Mouse (Mus musculus): ENCODE results near the gene Gm2174. TPM values are rescaled to one million over a fixed set of nuclear protein-coding genes. Genes with fewer than 3 reads are reported as not detected.
A peak's percentile ranks its signal among the peaks of the same experiment; 100 is the strongest.

Gene Gm2174
- 1.3 and 1.4 TPM in 2 replicates for polyA plus RNA-seq (2015; fragmentation: Nextera tagmentation; extraction: Ambion mirVana)

DNA sequence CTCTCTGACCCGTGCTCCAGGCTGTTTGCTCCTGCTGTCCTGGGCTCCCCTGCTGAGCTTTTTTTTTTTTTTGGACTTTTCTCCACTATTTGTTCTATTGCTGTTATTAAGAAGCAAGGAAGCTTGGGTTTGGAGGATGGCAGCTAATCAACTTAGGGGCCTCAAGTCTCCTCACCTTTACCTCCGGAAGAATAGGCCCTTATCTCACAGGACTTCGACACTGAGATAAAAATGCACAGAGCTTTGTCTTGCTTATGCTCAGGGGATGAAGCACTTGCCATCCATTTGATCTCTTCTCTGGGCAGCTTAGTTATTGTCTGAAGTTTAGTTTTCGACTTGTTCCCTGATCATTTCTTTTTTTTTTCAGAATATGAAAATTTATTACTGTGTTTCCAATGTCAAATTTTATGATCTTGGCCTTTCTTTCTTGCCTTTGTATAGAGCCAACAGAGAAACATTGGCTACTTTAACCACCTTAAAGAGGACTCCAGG lies at the start of gene Gm2174:
Gm2174 (plus strand) TSS at position 442 of the 492 bp plus-strand sequence.
- no peaks in the 10 kb centered on the region for H3K36me3 ChIP-seq (ENCODE audit: control insufficient read depth, insufficient read depth, low read length)
- no peaks in the 10 kb centered on the region for H3K27me3 ChIP-seq (ENCODE audit: control insufficient read depth, insufficient read depth, low read length)
- H3K27ac ChIP-seq (replicated peaks), result no peak within 1 kb of the TSS
- no peak for TF ChIP-seq CTCF (IDR thresholded peaks at IDR 0.05; ENCODE audit: low read depth)
- no peak for TF ChIP-seq EP300 (optimal IDR thresholded peaks at IDR 0.05)
- H3K9me3 ChIP-seq (ENCODE audit: control insufficient read depth, low read length), result no peaks in the 10 kb centered on the region
- ATAC-seq (ENCODE audit: low FRiP score, low TSS enrichment) (no peak), DNase-seq (ENCODE audit: low spot score) (no peak)
- H3K4me1 ChIP-seq (replicated peaks; ENCODE audit: control insufficient read depth, insufficient read depth), result no peaks in the 10 kb centered on the region
- H3K4me3 ChIP-seq (ENCODE audit: low read depth, low read length), result no peak within 1 kb of the TSS
- no peak within 1 kb of the TSS for H3K4me2 ChIP-seq (replicated peaks; ENCODE audit: low read depth)
- H3K9ac ChIP-seq (ENCODE audit: low read length), result no peak within 1 kb of the TSS
- WGBS, result 67% methylated on average over 4 of the region's 4 CpGs

DNA sequence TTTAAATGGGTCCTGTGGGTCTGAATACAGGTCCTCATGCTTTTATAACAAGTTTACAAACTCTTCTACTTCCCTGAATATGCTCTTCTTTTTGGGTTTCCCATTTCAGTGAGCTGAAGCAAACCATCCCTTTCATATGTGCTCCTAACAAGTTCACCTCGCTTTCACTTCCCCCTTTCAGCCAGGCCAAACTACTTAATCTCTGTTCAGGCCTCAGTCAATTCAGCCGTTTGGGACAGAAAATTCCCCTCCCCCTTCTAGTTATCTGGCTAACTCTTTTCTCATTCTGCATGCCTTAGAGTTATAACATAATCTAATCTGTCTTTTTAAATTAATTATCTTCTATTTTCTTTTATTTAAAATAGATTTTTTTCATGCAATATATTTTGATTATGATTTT lies 43.1 kb upstream of the Gm2174 start:
- Histone ChIP-seq H3K4me3 (ENCODE audit: low read depth, low read length) (no peak overlapping the region), H3K27ac (replicated peaks) (no peak overlapping the region), H3K36me3 (ENCODE audit: control insufficient read depth, insufficient read depth, low read length) (no peaks in the 10 kb centered on the region), H3K9me3 (ENCODE audit: control insufficient read depth, low read length) (no peaks in the 10 kb centered on the region), H3K4me2 (replicated peaks; ENCODE audit: low read depth) (no peak overlapping the region), H3K9ac (ENCODE audit: low read length) (no peak overlapping the region), H3K4me1 (replicated peaks; ENCODE audit: control insufficient read depth, insufficient read depth) (no peaks in the 10 kb centered on the region), H3K27me3 (ENCODE audit: control insufficient read depth, insufficient read depth, low read length) (no peaks in the 10 kb centered on the region)
- 34% methylated on average over 2 of the region's 2 CpGs for WGBS
- ATAC-seq (ENCODE audit: low FRiP score, low TSS enrichment), result no peak
- no peak for DNase-seq (ENCODE audit: low spot score)
- TF ChIP-seq EP300 (optimal IDR thresholded peaks at IDR 0.05) (no peak), CTCF (IDR thresholded peaks at IDR 0.05; ENCODE audit: low read depth) (no peak)

DNA sequence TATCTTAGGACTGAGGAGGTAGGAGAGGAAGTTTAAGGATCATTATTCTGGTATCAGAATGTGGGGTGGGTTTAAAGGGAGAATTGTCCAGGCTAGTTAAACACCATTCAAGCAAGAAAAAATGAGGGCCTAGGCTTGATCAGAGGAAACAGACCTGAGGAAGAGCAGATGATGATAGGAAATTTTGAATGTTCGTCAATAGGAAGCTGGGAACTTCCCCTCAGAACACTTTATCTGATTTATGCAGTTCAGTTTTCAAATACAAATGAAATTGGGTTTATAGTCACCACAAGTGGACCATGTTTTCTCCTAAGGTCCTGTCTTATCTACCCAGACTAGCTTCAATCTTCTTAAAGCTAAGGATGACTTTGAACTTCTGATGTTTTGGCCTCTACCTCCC lies 42.3 kb upstream of the Gm2174 start:
- no peaks in the 10 kb centered on the region for H3K9me3 ChIP-seq (ENCODE audit: control insufficient read depth, low read length)
- H3K4me1 ChIP-seq (replicated peaks; ENCODE audit: control insufficient read depth, insufficient read depth), result no peaks in the 10 kb centered on the region
- H3K36me3 ChIP-seq (ENCODE audit: control insufficient read depth, insufficient read depth, low read length), result no peaks in the 10 kb centered on the region
- DNase-seq (ENCODE audit: low spot score) (no peak), ATAC-seq (ENCODE audit: low FRiP score, low TSS enrichment) (no peak)
- H3K4me2 ChIP-seq (replicated peaks; ENCODE audit: low read depth), result no peak overlapping the region
- no peak overlapping the region for H3K4me3 ChIP-seq (ENCODE audit: low read depth, low read length)
- no peak overlapping the region for H3K27ac ChIP-seq (replicated peaks)
- H3K27me3 ChIP-seq (ENCODE audit: control insufficient read depth, insufficient read depth, low read length), result no peaks in the 10 kb centered on the region
- no peak overlapping the region for H3K9ac ChIP-seq (ENCODE audit: low read length)
- TF ChIP-seq EP300 (optimal IDR thresholded peaks at IDR 0.05), result no peak
- no peak for TF ChIP-seq CTCF (IDR thresholded peaks at IDR 0.05; ENCODE audit: low read depth)
- 67% methylated on average over 1 of the region's 1 CpGs for WGBS

DNA sequence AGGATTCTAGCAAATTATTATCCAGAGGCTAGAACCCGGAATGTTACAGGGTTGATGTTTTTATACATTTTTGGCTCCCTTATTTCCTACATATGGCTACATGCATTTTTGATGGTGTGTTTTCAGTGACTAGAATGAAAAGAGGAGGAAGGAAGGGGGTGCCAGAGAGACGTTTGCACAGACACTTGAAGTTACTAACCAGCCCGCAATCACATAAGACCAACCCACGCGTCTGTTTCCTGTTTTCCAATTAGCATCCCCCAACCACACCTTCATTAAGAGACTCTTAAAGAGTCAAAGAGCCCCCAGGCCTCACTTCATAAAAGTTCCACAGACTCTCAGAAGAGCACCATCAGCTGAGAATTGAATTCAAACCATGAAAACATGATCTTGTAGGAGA lies 41.6 kb upstream of the Gm2174 start:
- Histone ChIP-seq H3K4me2 (replicated peaks; ENCODE audit: low read depth) (no peak overlapping the region), H3K9ac (ENCODE audit: low read length) (no peak overlapping the region), H3K36me3 (ENCODE audit: control insufficient read depth, insufficient read depth, low read length) (no peaks in the 10 kb centered on the region), H3K4me1 (replicated peaks; ENCODE audit: control insufficient read depth, insufficient read depth) (no peaks in the 10 kb centered on the region), H3K9me3 (ENCODE audit: control insufficient read depth, low read length) (no peaks in the 10 kb centered on the region), H3K27ac (replicated peaks) (no peak overlapping the region), H3K4me3 (ENCODE audit: low read depth, low read length) (no peak overlapping the region), H3K27me3 (ENCODE audit: control insufficient read depth, insufficient read depth, low read length) (no peaks in the 10 kb centered on the region)
- no peak for DNase-seq (ENCODE audit: low spot score)
- 72% methylated on average over 5 of the region's 5 CpGs for whole genome bisulfite sequencing
- TF ChIP-seq CTCF (IDR thresholded peaks at IDR 0.05; ENCODE audit: low read depth), result no peak
- TF ChIP-seq EP300 (optimal IDR thresholded peaks at IDR 0.05), result no peak
- ATAC-seq (ENCODE audit: low FRiP score, low TSS enrichment), result no peak

DNA sequence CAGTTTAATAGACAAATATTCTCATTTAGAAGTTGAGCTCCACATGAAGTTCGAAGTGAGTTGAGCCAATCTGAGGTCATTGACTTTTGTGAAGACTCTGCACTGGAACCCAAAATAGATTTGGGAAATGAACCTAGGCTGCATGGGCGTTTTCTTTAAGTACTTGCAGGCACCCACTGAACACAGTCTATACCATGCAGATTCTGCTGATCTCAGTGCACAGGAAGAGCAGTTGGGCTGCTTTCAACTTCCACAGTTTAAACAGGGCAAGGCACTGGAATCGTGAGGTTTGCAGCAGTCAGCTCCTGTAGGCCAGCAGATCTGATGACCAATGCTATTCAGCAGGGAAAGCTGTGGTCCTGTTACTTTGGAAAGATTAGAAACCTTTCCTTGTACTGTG lies 31.5 kb upstream of the Gm2174 start:
- H3K9me3 ChIP-seq (ENCODE audit: control insufficient read depth, low read length), result no peaks in the 10 kb centered on the region

DNA sequence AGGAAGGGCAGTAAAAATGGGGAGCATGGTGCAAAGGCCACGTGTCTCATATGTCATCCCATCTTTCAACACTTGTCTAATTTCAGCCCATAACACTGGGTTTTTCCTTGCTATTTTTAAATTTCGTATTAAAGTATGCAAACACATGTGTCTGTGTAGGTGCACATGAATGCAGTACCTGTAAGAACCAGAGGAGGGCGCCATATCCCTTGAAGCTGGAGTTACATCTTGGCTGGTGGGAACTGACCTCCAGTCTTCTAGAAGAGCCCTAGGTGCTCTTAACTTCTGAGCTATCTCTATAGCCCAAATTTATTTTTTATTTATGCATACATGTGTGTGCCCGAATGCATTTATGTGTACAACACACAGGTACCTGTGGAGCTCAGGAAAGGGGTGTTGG lies 30.2 kb upstream of the Gm2174 start:
- H3K9ac ChIP-seq (ENCODE audit: low read length), result no peak overlapping the region
- H3K4me2 ChIP-seq (replicated peaks; ENCODE audit: low read depth), result no peak overlapping the region
- WGBS, result 68% methylated on average over 4 of the region's 4 CpGs
- H3K9me3 ChIP-seq (ENCODE audit: control insufficient read depth, low read length), result no peaks in the 10 kb centered on the region
- H3K36me3 ChIP-seq (ENCODE audit: control insufficient read depth, insufficient read depth, low read length), result no peaks in the 10 kb centered on the region
- DNase-seq (ENCODE audit: low spot score) (no peak), ATAC-seq (ENCODE audit: low FRiP score, low TSS enrichment) (no peak)
- no peaks in the 10 kb centered on the region for H3K27me3 ChIP-seq (ENCODE audit: control insufficient read depth, insufficient read depth, low read length)
- H3K4me3 ChIP-seq (ENCODE audit: low read depth, low read length), result no peak overlapping the region
- H3K27ac ChIP-seq (replicated peaks), result no peak overlapping the region
- TF ChIP-seq CTCF (IDR thresholded peaks at IDR 0.05; ENCODE audit: low read depth) (peak; percentile 35), EP300 (optimal IDR thresholded peaks at IDR 0.05) (no peak)
- no peaks in the 10 kb centered on the region for H3K4me1 ChIP-seq (replicated peaks; ENCODE audit: control insufficient read depth, insufficient read depth)

More for the DNA sequence above, 31.5 kb upstream of the Gm2174 start:
- Histone ChIP-seq H3K36me3 (ENCODE audit: control insufficient read depth, insufficient read depth, low read length) (no peaks in the 10 kb centered on the region), H3K4me3 (ENCODE audit: low read depth, low read length) (no peak overlapping the region), H3K27me3 (ENCODE audit: control insufficient read depth, insufficient read depth, low read length) (no peaks in the 10 kb centered on the region), H3K4me1 (replicated peaks; ENCODE audit: control insufficient read depth, insufficient read depth) (no peaks in the 10 kb centered on the region), H3K4me2 (replicated peaks; ENCODE audit: low read depth) (no peak overlapping the region), H3K9ac (ENCODE audit: low read length) (no peak overlapping the region), H3K27ac (replicated peaks) (no peak overlapping the region)
- DNase-seq (ENCODE audit: low spot score), result no peak
- ATAC-seq (ENCODE audit: low FRiP score, low TSS enrichment), result no peak
- WGBS, result 67% methylated on average over 3 of the region's 3 CpGs
- TF ChIP-seq CTCF (IDR thresholded peaks at IDR 0.05; ENCODE audit: low read depth) (no peak), EP300 (optimal IDR thresholded peaks at IDR 0.05) (no peak)

Measured in stomach, postnatal 0 days (tissue).